Mouse (Mus musculus): Measurements from ENCODE around the gene Avpi1. TPM values are rescaled to one million over a fixed set of nuclear protein-coding genes. Genes with fewer than 3 reads are reported as not detected.

The Avpi1 gene
- polyA plus RNA-seq, 1 experiment from 2014 or later = 23.9 TPM

GRCm38 (mm10) chr19:42124684-42125083, 4.2 kb downstream of the Avpi1 start:
- no peaks in the 10 kb centered on the region for H3K9me3 ChIP-seq
- peaks cover 26% of the 10 kb centered on the region for H3K4me1 ChIP-seq
- 89% methylated on average over 13 of the region's 13 CpGs for WGBS
- H3K36me3 ChIP-seq (replicated peaks) = peaks cover 56% of the 10 kb centered on the region
- H3K27ac ChIP-seq = no peak overlapping the region
- DNase-seq (ENCODE audit: extremely low spot score, low spot score) = no peak
- H3K4me3 ChIP-seq = no peak overlapping the region
- peaks cover 13% of the 10 kb centered on the region for H3K27me3 ChIP-seq (ENCODE audit: poor library complexity, severe bottlenecking)

- H3K4me3 ChIP-seq = no peak overlapping the region
- no peaks in the 10 kb centered on the region for H3K27me3 ChIP-seq (ENCODE audit: poor library complexity, severe bottlenecking)
- H3K4me1 ChIP-seq = no peaks in the 10 kb centered on the region
- H3K27ac ChIP-seq = no peak overlapping the region
- DNase-seq (ENCODE audit: extremely low spot score, low spot score) = no peak
- no peaks in the 10 kb centered on the region for H3K9me3 ChIP-seq
- peaks cover 97% of the 10 kb centered on the region for H3K36me3 ChIP-seq (replicated peaks)
- 96% methylated on average over 8 of the region's 8 CpGs for WGBS
Observed at GRCm38 (mm10) chr19:42120451-42120850, 8.4 kb downstream of the Avpi1 start.

GRCm38 (mm10) chr19:42118596-42118995, 10.3 kb downstream of the Avpi1 start:
- H3K27ac ChIP-seq = no peak overlapping the region
- H3K4me3 ChIP-seq = no peak overlapping the region
- peaks cover 97% of the 10 kb centered on the region for H3K36me3 ChIP-seq (replicated peaks)
- no peaks in the 10 kb centered on the region for H3K27me3 ChIP-seq (ENCODE audit: poor library complexity, severe bottlenecking)
- H3K4me1 ChIP-seq = no peaks in the 10 kb centered on the region
- H3K9me3 ChIP-seq = no peaks in the 10 kb centered on the region
- 92% methylated on average over 5 of the region's 5 CpGs for WGBS
- no peak for DNase-seq (ENCODE audit: extremely low spot score, low spot score)

GRCm38 (mm10) chr19:42118142-42118541, 10.7 kb downstream of the Avpi1 start:
- 96% methylated on average over 9 of the region's 9 CpGs for WGBS
- no peaks in the 10 kb centered on the region for H3K9me3 ChIP-seq
- H3K36me3 ChIP-seq (replicated peaks) = peaks cover 97% of the 10 kb centered on the region
- no peaks in the 10 kb centered on the region for H3K27me3 ChIP-seq (ENCODE audit: poor library complexity, severe bottlenecking)
- no peak overlapping the region for H3K4me3 ChIP-seq
- no peak overlapping the region for H3K27ac ChIP-seq
- no peak for DNase-seq (ENCODE audit: extremely low spot score, low spot score)
- no peaks in the 10 kb centered on the region for H3K4me1 ChIP-seq

- WGBS = 90% methylated on average over 4 of the region's 4 CpGs
- H3K27ac ChIP-seq = no peak overlapping the region
- no peaks in the 10 kb centered on the region for H3K4me1 ChIP-seq
- H3K36me3 ChIP-seq (replicated peaks) = peaks cover 86% of the 10 kb centered on the region
- no peaks in the 10 kb centered on the region for H3K9me3 ChIP-seq
- no peak for DNase-seq (ENCODE audit: extremely low spot score, low spot score)
- H3K27me3 ChIP-seq (ENCODE audit: poor library complexity, severe bottlenecking) = no peaks in the 10 kb centered on the region
- H3K4me3 ChIP-seq = no peak overlapping the region
Observed at GRCm38 (mm10) chr19:42115783-42116335, 13.0 kb downstream of the Avpi1 start.

- DNase-seq (ENCODE audit: extremely low spot score, low spot score) = no peak
- no peak overlapping the region for H3K27ac ChIP-seq
- 97% methylated on average over 9 of the region's 9 CpGs for WGBS
- no peaks in the 10 kb centered on the region for H3K4me1 ChIP-seq
- no peaks in the 10 kb centered on the region for H3K27me3 ChIP-seq (ENCODE audit: poor library complexity, severe bottlenecking)
- peaks cover 70% of the 10 kb centered on the region for H3K36me3 ChIP-seq (replicated peaks)
- H3K9me3 ChIP-seq = no peaks in the 10 kb centered on the region
- no peak overlapping the region for H3K4me3 ChIP-seq
Observed at GRCm38 (mm10) chr19:42104681-42105080, 24.2 kb downstream of the Avpi1 start.

- Histone ChIP-seq H3K36me3 (replicated peaks) (peaks cover 61% of the 10 kb centered on the region), H3K27me3 (ENCODE audit: poor library complexity, severe bottlenecking) (no peaks in the 10 kb centered on the region), H3K27ac (no peak overlapping the region), H3K4me1 (no peaks in the 10 kb centered on the region), H3K4me3 (no peak overlapping the region), H3K9me3 (no peaks in the 10 kb centered on the region)
- 93% methylated on average over 3 of the region's 3 CpGs for WGBS
- no peak for DNase-seq (ENCODE audit: extremely low spot score, low spot score)
Observed at GRCm38 (mm10) chr19:42099406-42099805, 29.5 kb downstream of the Avpi1 start.

- H3K27ac ChIP-seq = peak overlapping the region; percentile 91
- peak overlapping the region; percentile 76 for H3K4me3 ChIP-seq
- peaks cover 27% of the 10 kb centered on the region for H3K36me3 ChIP-seq (replicated peaks)
- H3K9me3 ChIP-seq = no peaks in the 10 kb centered on the region
- H3K27me3 ChIP-seq (ENCODE audit: poor library complexity, severe bottlenecking) = no peaks in the 10 kb centered on the region
- DNase-seq (ENCODE audit: extremely low spot score, low spot score) = no peak
- H3K4me1 ChIP-seq = peaks cover 33% of the 10 kb centered on the region
- WGBS = under 1% methylated on average over 51 of the region's 52 CpGs
Observed at GRCm38 (mm10) chr19:42090637-42091141, 38.2 kb downstream of the Avpi1 start.

- Histone ChIP-seq H3K27me3 (ENCODE audit: poor library complexity, severe bottlenecking) (no peaks in the 10 kb centered on the region), H3K9me3 (no peaks in the 10 kb centered on the region), H3K4me3 (peak within 1 kb of the TSS; percentile 76), H3K27ac (peak within 1 kb of the TSS; percentile 91), H3K36me3 (replicated peaks) (peaks cover 22% of the 10 kb centered on the region), H3K4me1 (peaks cover 39% of the 10 kb centered on the region)
- DNase-seq (ENCODE audit: extremely low spot score, low spot score) = peak; percentile 98
- 2% methylated on average over 55 of the region's 55 CpGs for WGBS
Observed at GRCm38 (mm10) chr19:42089748-42090595, 38.9 kb downstream of the Avpi1 start, which contains the start of gene Pi4k2a. TSS of gene Pi4k2a (plus strand) at chr19:42090470.

GRCm38 (mm10) chr19:42089103-42089747, 39.6 kb downstream of the Avpi1 start:
- no peaks in the 10 kb centered on the region for H3K27me3 ChIP-seq (ENCODE audit: poor library complexity, severe bottlenecking)
- peaks cover 15% of the 10 kb centered on the region for H3K36me3 ChIP-seq (replicated peaks)
- peak overlapping the region; percentile 76 for H3K4me3 ChIP-seq
- H3K4me1 ChIP-seq = peaks cover 39% of the 10 kb centered on the region
- peak; percentile 49 for DNase-seq (ENCODE audit: extremely low spot score, low spot score)
- H3K9me3 ChIP-seq = no peaks in the 10 kb centered on the region
- 27% methylated on average over 14 of the region's 14 CpGs for WGBS
- peak overlapping the region; percentile 91 for H3K27ac ChIP-seq

GRCm38 (mm10) chr19:42086166-42086565, 42.7 kb downstream of the Avpi1 start, which contains the start of gene Morn4:
TSS of gene Morn4 (minus strand) at chr19:42086357.
- Histone ChIP-seq H3K27ac (peak within 1 kb of the TSS; percentile 93), H3K9me3 (no peaks in the 10 kb centered on the region), H3K4me3 (peak within 1 kb of the TSS; percentile 83), H3K4me1 (peaks cover 29% of the 10 kb centered on the region), H3K27me3 (ENCODE audit: poor library complexity, severe bottlenecking) (no peaks in the 10 kb centered on the region), H3K36me3 (replicated peaks) (no peaks in the 10 kb centered on the region)
- under 1% methylated on average over 21 of the region's 21 CpGs for WGBS
- DNase-seq (ENCODE audit: extremely low spot score, low spot score) = peak; percentile 95

- H3K27ac ChIP-seq = peak overlapping the region; percentile 93
- DNase-seq (ENCODE audit: extremely low spot score, low spot score) = no peak
- WGBS = 8% methylated on average over 10 of the region's 10 CpGs
- H3K27me3 ChIP-seq (ENCODE audit: poor library complexity, severe bottlenecking) = no peaks in the 10 kb centered on the region
- H3K9me3 ChIP-seq = no peaks in the 10 kb centered on the region
- H3K36me3 ChIP-seq (replicated peaks) = no peaks in the 10 kb centered on the region
- peak overlapping the region; percentile 83 for H3K4me3 ChIP-seq
- peaks cover 25% of the 10 kb centered on the region for H3K4me1 ChIP-seq
Observed at GRCm38 (mm10) chr19:42085690-42086089, 43.2 kb downstream of the Avpi1 start.
